ENCODE assay signal across 23 mouse cellular contexts in genomic region chr4:106569680-106570079, GRCm38 (mm10). TPM values are rescaled to one million over a fixed set of nuclear protein-coding genes. Genes with fewer than 3 reads are reported as not detected.
DNase-seq lines count a peak whose midpoint lies in the region; ATAC-seq and TF ChIP-seq lines count a peak whose summit lies in the region.
"Had no signal": no experiment of that assay in that cellular context is flagged by ENCODE, and none has a peak within 500 bp of the region (broad histone marks: within the 10 kb centered on the region; RNA-seq: fewer than 3 reads in every experiment).

No protein-coding gene starts in this region.

- no peak for TF ChIP-seq EP300 in liver, postnatal 0 days (IDR thresholded peaks at IDR 0.05; ENCODE audit: low read depth)

- peaks cover 73% of the 10 kb centered on the region for H3K36me3 ChIP-seq in limb, embryonic 14.5 days (ENCODE audit: control insufficient read depth, insufficient read depth, low read length)
- peaks cover 100% of the 10 kb centered on the region for H3K36me3 ChIP-seq in limb, embryonic 10.5 days
- H3K36me3 ChIP-seq in ES-E14 (ENCODE audit: control insufficient read depth, insufficient read depth, low read length, poor library complexity, severe bottlenecking): peaks cover 65% of the 10 kb centered on the region
- peaks cover 40% of the 10 kb centered on the region for H3K36me3 ChIP-seq in liver, postnatal 0 days (replicated peaks; ENCODE audit: insufficient read depth, low read length)

- intact Hi-C loops in left cerebral cortex, postnatal 36 days (cut with DNase I): no loop called here

- no peaks in the 10 kb centered on the region for H3K4me1 ChIP-seq in limb, embryonic 14.5 days (ENCODE audit: control insufficient read depth, insufficient read depth, low read length)
- H3K4me1 ChIP-seq in limb, embryonic 10.5 days: no peaks in the 10 kb centered on the region
- no peaks in the 10 kb centered on the region for H3K4me1 ChIP-seq in ES-E14 (ENCODE audit: control insufficient read depth in 2 of 2, insufficient read depth in 2 of 2, low read length in 2 of 2, poor library complexity in 1 of 2)
- no peaks in the 10 kb centered on the region for H3K4me1 ChIP-seq in liver, postnatal 0 days (ENCODE audit: insufficient read depth)
- H3K4me1 ChIP-seq: forebrain, embryonic 13.5 days had no signal

- no peak overlapping the region for H3K9ac ChIP-seq in limb, embryonic 14.5 days (ENCODE audit: low read depth, low read length, severe bottlenecking)
- H3K9ac ChIP-seq in ES-E14 (ENCODE audit: insufficient read depth, low read depth, low read length, poor library complexity, severe bottlenecking): no peak overlapping the region
- no peak overlapping the region for H3K9ac ChIP-seq in liver, postnatal 0 days (replicated peaks)
- H3K9ac ChIP-seq: forebrain, embryonic 13.5 days; hindbrain, embryonic 15.5 days; midbrain, embryonic 15.5 days had no signal

- H3K27ac ChIP-seq in limb, embryonic 14.5 days (replicated peaks; ENCODE audit: low read depth, low read length): no peak overlapping the region
- H3K27ac ChIP-seq in limb, embryonic 10.5 days: no peak overlapping the region
- H3K27ac ChIP-seq in ES-E14 (ENCODE audit: insufficient read depth, low read depth, low read length, poor library complexity, severe bottlenecking): no peak overlapping the region
- no peak overlapping the region for H3K27ac ChIP-seq in liver, postnatal 0 days (ENCODE audit: low read depth)
- H3K27ac ChIP-seq: forebrain, embryonic 13.5 days; hindbrain, embryonic 15.5 days; midbrain, embryonic 15.5 days had no signal

- H3K27me3 ChIP-seq in limb, embryonic 14.5 days (ENCODE audit: control insufficient read depth, insufficient read depth, low read length): no peaks in the 10 kb centered on the region
- H3K27me3 ChIP-seq in limb, embryonic 10.5 days (ENCODE audit: low read depth, poor library complexity, severe bottlenecking): no peaks in the 10 kb centered on the region
- no peaks in the 10 kb centered on the region for H3K27me3 ChIP-seq in liver, postnatal 0 days (ENCODE audit: insufficient read depth, low read length)
- H3K27me3 ChIP-seq: forebrain, embryonic 13.5 days; hindbrain, embryonic 15.5 days; midbrain, embryonic 15.5 days had no signal

- no peak overlapping the region for H3K4me2 ChIP-seq in limb, embryonic 14.5 days (replicated peaks; ENCODE audit: low read depth, low read length, severe bottlenecking)
- no peak overlapping the region for H3K4me2 ChIP-seq in liver, postnatal 0 days (ENCODE audit: low read depth, low read length)
- H3K4me2 ChIP-seq: forebrain, embryonic 13.5 days; hindbrain, embryonic 15.5 days; midbrain, embryonic 15.5 days had no signal

- H3K4me3 ChIP-seq in limb, embryonic 14.5 days (replicated peaks; ENCODE audit: low read length): no peak overlapping the region
- no peak overlapping the region for H3K4me3 ChIP-seq in limb, embryonic 10.5 days
- no peak overlapping the region for H3K4me3 ChIP-seq in ES-E14 (ENCODE audit: insufficient read depth in 1 of 2, low read depth in 1 of 2, low read length in 2 of 2, poor library complexity in 1 of 2, severe bottlenecking in 1 of 2)
- no peak overlapping the region for H3K4me3 ChIP-seq in liver, postnatal 0 days (ENCODE audit: low read depth, low read length)
- H3K4me3 ChIP-seq: forebrain, embryonic 13.5 days; hindbrain, embryonic 15.5 days; midbrain, embryonic 15.5 days had no signal

- 92% methylated on average over 4 of the region's 4 CpGs for WGBS in limb, embryonic 14.5 days
- WGBS in limb, embryonic 10.5 days: 89% methylated on average over 4 of the region's 4 CpGs
- WGBS in liver, postnatal 0 days (ENCODE audit: insufficient replicate concordance): 86% methylated on average over 4 of the region's 4 CpGs

- H3K9me3 ChIP-seq in limb, embryonic 14.5 days (ENCODE audit: control insufficient read depth, low read length): no peaks in the 10 kb centered on the region
- H3K9me3 ChIP-seq in limb, embryonic 10.5 days (replicated peaks): no peaks in the 10 kb centered on the region
- H3K9me3 ChIP-seq in ES-E14 (ENCODE audit: control insufficient read depth, insufficient read depth, low read depth, low read length): no peaks in the 10 kb centered on the region
- H3K9me3 ChIP-seq in liver, postnatal 0 days (ENCODE audit: low read length): no peaks in the 10 kb centered on the region
- H3K9me3 ChIP-seq: forebrain, embryonic 13.5 days; hindbrain, embryonic 15.5 days; midbrain, embryonic 15.5 days had no signal

- DNase-seq in limb, embryonic 14.5 days (ENCODE audit: low spot score): no peak
- no peak for DNase-seq in limb, embryonic 10.5 days (ENCODE audit: low spot score)
- DNase-seq in A20 (ENCODE audit: low read depth, low spot score) (peak; percentile 33), ES-E14 (ENCODE audit: low read depth, low spot score) (peak; percentile 58)
- no peak for DNase-seq in liver, postnatal 0 days
- DNase-seq in ovary, postnatal 36 days (ENCODE audit: low spot score): no peak
- no peak for DNase-seq in left cerebral cortex, postnatal 36 days (ENCODE audit: low spot score in 2 of 2)
- DNase-seq: adrenal gland, postnatal 25 days; cerebellum, postnatal 14 days; gastrocnemius, postnatal 25 days; kidney, adult 2 months; kidney, postnatal 4 days; left cerebral cortex, postnatal 4 days; lung, adult 2 months; lung, postnatal 4 days; right cerebral cortex, postnatal 14 days; thymus, postnatal 14 days had no signal

- 0 out of 2 replicates have a peak, but pooled peaks have one; percentile 30 for ATAC-seq in limb, embryonic 14.5 days (ENCODE audit: low FRiP score, low read depth)
- ATAC-seq in liver, postnatal 0 days: peak; percentile 30; the same call in 1 of the 2 replicates
- ATAC-seq: CD4-positive, CD25-positive, alpha-beta regulatory T cell, adult 4 months; forebrain, embryonic 13.5 days; midbrain, embryonic 15.5 days had no signal

- in situ Hi-C loops in ES-E14 (cut with MboI; ENCODE audit: low sequenced_read_pairs in 2 of 2, unreplicated experiment in 2 of 2): no loop called here

- TF ChIP-seq POLR2A in limb, embryonic 14.5 days (IDR thresholded peaks at IDR 0.05; ENCODE audit: borderline replicate concordance, extremely low read depth, insufficient read depth, insufficient read length): no peak

- no peak for TF ChIP-seq CTCF in liver, postnatal 0 days (IDR thresholded peaks at IDR 0.05; ENCODE audit: low read depth)

TF ChIP-seq in ES-E14, 5 proteins besides CTCF, POLR2A, EP300 and RAD21:
- TF ChIP-seq HCFC1 (IDR thresholded peaks at IDR 0.05; ENCODE audit: borderline replicate concordance, insufficient read depth, low read length) (no peak), CHD2 (IDR thresholded peaks at IDR 0.05; ENCODE audit: low read depth, low read length) (peak; percentile 83), ZC3H11A (IDR thresholded peaks at IDR 0.05; ENCODE audit: borderline replicate concordance, low read depth, low read length) (no peak), ZNF384 (IDR thresholded peaks at IDR 0.05; ENCODE audit: low read depth, low read length) (no peak), MAFK (IDR thresholded peaks at IDR 0.05; ENCODE audit: insufficient read depth, low read depth, low read length) (no peak)

RNA-seq across cellular contexts. Expression of gene Dhcr24, which starts 8.8 kb away (rescaled TPM):
- 57.6 and 66.1 TPM in 2 replicates for polyA plus RNA-seq in limb, embryonic 14.5 days (2012; rRNA removed)
- 19.3 and 19.4 TPM in 2 replicates for polyA plus RNA-seq in limb, embryonic 14.5 days (2014; fragmentation: Nextera tagmentation; extraction: Ambion mirVana)
- 9.8 and 10.1 TPM in 2 replicates for polyA plus RNA-seq in limb, embryonic 10.5 days (2016; fragmentation: Nextera tagmentation; extraction: Ambion mirVana)
- 223 and 321 TPM in 2 replicates for total RNA-seq in ES-E14 (2012; rRNA removed)
- polyA plus RNA-seq in liver, postnatal 0 days (2015; fragmentation: Nextera tagmentation; extraction: Ambion mirVana): 13.6 and 17.1 TPM in 2 replicates
- 100 to 1,000 TPM in 1 of 2 experiments, 10 to 100 TPM in 1; 83.0 to 106 TPM for total RNA-seq in left cerebral cortex, postnatal 36 days (2021)

RNA-seq across cellular contexts. Expression of gene Lexm, which starts 47.4 kb away (rescaled TPM):
- polyA plus RNA-seq in limb, embryonic 14.5 days (2012; rRNA removed): not detected in 2 replicates
- not detected in 2 replicates for polyA plus RNA-seq in limb, embryonic 14.5 days (2014; fragmentation: Nextera tagmentation; extraction: Ambion mirVana)
- polyA plus RNA-seq in limb, embryonic 10.5 days (2016; fragmentation: Nextera tagmentation; extraction: Ambion mirVana): 0.15 TPM in 2 replicates
- total RNA-seq in ES-E14 (2012; rRNA removed): 2.1 and 2.9 TPM in 2 replicates
- polyA plus RNA-seq in liver, postnatal 0 days (2015; fragmentation: Nextera tagmentation; extraction: Ambion mirVana): not detected in 2 replicates
- total RNA-seq in left cerebral cortex, postnatal 36 days (2021): not detected
- total RNA-seq: adrenal gland, postnatal 25 days; gastrocnemius, postnatal 25 days; layer of hippocampus, postnatal 14 days had no signal
- polyA plus RNA-seq: forebrain, embryonic 13.5 days; heart, postnatal 0 days; hindbrain, embryonic 15.5 days; kidney, adult 2 months; lung, adult 2 months; midbrain, embryonic 15.5 days had no signal

RNA-seq across cellular contexts. Expression of gene Ttc22, which starts 52.6 kb away (rescaled TPM):
- 3.8 and 5.9 TPM in 2 replicates for polyA plus RNA-seq in limb, embryonic 14.5 days (2012; rRNA removed)
- polyA plus RNA-seq in limb, embryonic 14.5 days (2014; fragmentation: Nextera tagmentation; extraction: Ambion mirVana): 6.9 and 7.0 TPM in 2 replicates
- polyA plus RNA-seq in limb, embryonic 10.5 days (2016; fragmentation: Nextera tagmentation; extraction: Ambion mirVana): 0.14 TPM in 1 of 2 replicates, not detected in the other
- total RNA-seq in ES-E14 (2012; rRNA removed): 0.09 and 0.16 TPM in 2 replicates
- polyA plus RNA-seq in liver, postnatal 0 days (2015; fragmentation: Nextera tagmentation; extraction: Ambion mirVana): not detected in 2 replicates
- total RNA-seq in left cerebral cortex, postnatal 36 days (2021): 1 to 10 TPM; 1.0 to 1.7 TPM
- total RNA-seq: adrenal gland, postnatal 25 days; gastrocnemius, postnatal 25 days had no signal
- polyA plus RNA-seq: CD4-positive, CD25-positive, alpha-beta regulatory T cell, adult 4 months had no signal

Comparison
In these comparisons a context has a peak if more than half of its experiments do, and no peak if none do; other contexts are left out.
1. DNase-seq: peak in A20 (single experiment) and ES-E14 (single experiment); none in limb, embryonic 14.5 days (single experiment), limb, embryonic 10.5 days (single experiment), liver, postnatal 0 days (single experiment), ovary, postnatal 36 days (single experiment) and left cerebral cortex, postnatal 36 days (0 of 2).